In the genomic region with DNA sequence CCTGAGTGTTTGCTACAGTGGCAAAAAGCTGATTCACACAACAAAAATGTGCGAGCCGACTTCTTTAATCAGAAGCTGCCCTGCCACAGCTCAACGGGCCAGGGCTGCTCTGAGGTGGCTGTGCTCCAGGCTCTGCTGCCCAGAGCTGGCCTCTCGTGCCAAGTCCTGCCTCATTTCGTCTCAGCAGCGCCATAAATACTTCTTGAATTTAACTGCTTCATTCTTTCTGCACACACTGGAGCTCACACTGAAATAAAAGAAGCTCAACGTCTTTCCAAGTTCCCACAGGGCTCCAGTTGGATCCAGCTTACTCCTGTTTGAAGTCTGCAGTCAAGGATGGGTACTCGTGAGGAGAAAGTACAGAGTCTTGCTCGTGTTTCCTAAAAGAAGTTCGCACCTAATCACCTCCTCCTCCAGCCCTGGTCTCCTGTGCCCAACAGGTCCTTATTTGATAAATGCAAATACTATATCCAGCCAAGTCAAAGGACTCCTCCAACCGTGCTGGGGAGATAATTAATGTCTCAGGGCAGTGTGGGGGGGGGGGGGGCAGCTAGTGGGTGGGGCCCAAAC, we compare ENCODE assay signal across 8 mouse cellular contexts.
A peak's percentile ranks its signal among the peaks of the same experiment; 100 is the strongest.
DNase-seq lines count a peak whose midpoint lies in the region; ATAC-seq and TF ChIP-seq lines count a peak whose summit lies in the region.

No protein-coding gene starts in this region.

- H3K27ac ChIP-seq in forebrain, embryonic 13.5 days, result peak overlapping the region; percentile 54; the same call in 1 of the 2 replicates
- peak overlapping the region; percentile 18; the same call in 1 of the 2 replicates for H3K27ac ChIP-seq in liver, embryonic 16.5 days (ENCODE audit: low read length)

- no peaks in the 10 kb centered on the region for H3K36me3 ChIP-seq in G1E (replicated peaks)
- H3K36me3 ChIP-seq in forebrain, embryonic 13.5 days (ENCODE audit: poor library complexity, severe bottlenecking), result no peaks in the 10 kb centered on the region
- H3K36me3 ChIP-seq in liver, embryonic 16.5 days (ENCODE audit: control insufficient read depth, insufficient read depth), result no peaks in the 10 kb centered on the region

- peak overlapping the region; percentile 64; the same call in 1 of the 2 replicates for H3K4me3 ChIP-seq in G1E (ENCODE audit: low read depth, low read length)
- H3K4me3 ChIP-seq in forebrain, embryonic 13.5 days, result no peak overlapping the region
- no peak overlapping the region for H3K4me3 ChIP-seq in liver, embryonic 16.5 days (ENCODE audit: low read depth, low read length)

- H3K9ac ChIP-seq in forebrain, embryonic 13.5 days, result no peak overlapping the region
- H3K9ac ChIP-seq in liver, embryonic 16.5 days (ENCODE audit: low read depth, low read length), result no peak overlapping the region

- no peaks in the 10 kb centered on the region for H3K27me3 ChIP-seq in G1E (ENCODE audit: insufficient read depth, low read length)
- peaks cover 14% of the 10 kb centered on the region; the same call in 1 of the 2 replicates for H3K27me3 ChIP-seq in forebrain, embryonic 13.5 days
- no peaks in the 10 kb centered on the region for H3K27me3 ChIP-seq in liver, embryonic 16.5 days (ENCODE audit: control insufficient read depth, insufficient read depth, low read depth, low read length)

- H3K4me2 ChIP-seq in forebrain, embryonic 13.5 days, result peak overlapping the region; percentile 41
- H3K4me2 ChIP-seq in liver, embryonic 16.5 days (ENCODE audit: low read depth, low read length), result no peak overlapping the region

- 15% methylated on average over 11 of the region's 11 CpGs for WGBS in forebrain, embryonic 13.5 days
- WGBS in large intestine, adult 2 months, result 11% methylated on average over 11 of the region's 11 CpGs
- WGBS in liver, embryonic 16.5 days (ENCODE audit: insufficient replicate concordance), result 29% methylated on average over 11 of the region's 11 CpGs

- H3K4me1 ChIP-seq in G1E (ENCODE audit: insufficient read depth, low read depth, low read length), result peaks cover 52% of the 10 kb centered on the region
- H3K4me1 ChIP-seq in forebrain, embryonic 13.5 days, result peaks cover 25% of the 10 kb centered on the region
- H3K4me1 ChIP-seq in liver, embryonic 16.5 days (ENCODE audit: control insufficient read depth, low read depth, low read length), result peaks cover 3% of the 10 kb centered on the region

- peak; percentile 45 for DNase-seq in G1E (ENCODE audit: low spot score)
- DNase-seq in brain, embryonic 18.5 days (ENCODE audit: low read depth, low spot score), result peak; percentile 68
- peak; percentile 27 for DNase-seq in heart, postnatal 25 days (ENCODE audit: low spot score)
- DNase-seq in large intestine, adult 2 months (ENCODE audit: low read depth, low spot score), result peak; percentile 44
- DNase-seq in right cerebral cortex, adult 2 months (ENCODE audit: low spot score in 2 of 2), result peak; percentile 23 to 46

- peak; percentile 55 for ATAC-seq in G1E (ENCODE audit: extremely low read depth, insufficient number of reproducible peaks, low FRiP score, poor library complexity, severe bottlenecking)
- peak; percentile 87 for ATAC-seq in forebrain, embryonic 13.5 days
- ATAC-seq in liver, embryonic 16.5 days (ENCODE audit: low read depth), result peak; percentile 51; the same call in 1 of the 2 replicates
- ATAC-seq in CD4-positive, CD25-positive, alpha-beta regulatory T cell, adult 4 months, result no peak

- no peak for TF ChIP-seq CTCF in G1E (IDR thresholded peaks at IDR 0.05; ENCODE audit: low read depth, low read length)

- intact Hi-C loops in heart, postnatal 25 days (cut with DNase I), result no loop called here

- no peaks in the 10 kb centered on the region for H3K9me3 ChIP-seq in G1E (replicated peaks)
- H3K9me3 ChIP-seq in forebrain, embryonic 13.5 days (replicated peaks), result peaks cover 9% of the 10 kb centered on the region; the same call in 1 of the 2 replicates
- H3K9me3 ChIP-seq in liver, embryonic 16.5 days (replicated peaks; ENCODE audit: control insufficient read depth, low read length), result no peaks in the 10 kb centered on the region
